Mouse (Mus musculus) lung, postnatal 10 days (tissue): ENCODE results near the gene Ank3.
A peak's percentile ranks its signal among the peaks of the same experiment; 100 is the strongest.

Experiments used
- DNase-seq: peaks from one replicate; pipeline ENCODE4 v3.0.0; 2021

Ank3 gene

DNA sequence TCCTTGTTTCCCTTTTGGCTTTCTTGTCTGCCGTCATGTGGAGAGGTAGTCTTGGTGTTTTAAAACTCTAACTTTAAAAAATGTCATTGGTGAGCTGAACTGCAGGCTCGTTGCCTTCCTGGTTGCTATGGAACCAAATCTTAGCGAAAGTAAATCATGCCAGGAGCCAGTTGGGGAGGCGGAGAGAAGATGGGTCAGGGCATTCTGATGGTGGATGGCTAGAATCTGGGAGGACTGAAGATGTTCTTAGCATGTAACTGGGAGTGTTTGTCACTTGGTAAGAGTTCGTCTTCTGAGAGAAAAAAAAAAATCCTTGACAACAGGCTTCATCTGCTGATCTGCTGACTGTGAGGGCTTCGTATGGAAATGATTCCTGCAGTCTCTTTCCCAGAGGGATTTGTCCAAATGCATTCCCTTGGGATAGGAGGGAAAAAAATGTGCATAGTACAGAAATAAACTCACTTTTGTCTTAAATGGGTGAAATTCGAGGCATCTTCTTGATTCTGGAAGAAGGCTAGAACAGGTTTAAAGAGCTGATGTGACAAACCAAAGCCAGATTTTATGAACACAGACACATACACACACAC lies 232.3 kb downstream of the Ank3 start:
- no peak for DNase-seq

DNA sequence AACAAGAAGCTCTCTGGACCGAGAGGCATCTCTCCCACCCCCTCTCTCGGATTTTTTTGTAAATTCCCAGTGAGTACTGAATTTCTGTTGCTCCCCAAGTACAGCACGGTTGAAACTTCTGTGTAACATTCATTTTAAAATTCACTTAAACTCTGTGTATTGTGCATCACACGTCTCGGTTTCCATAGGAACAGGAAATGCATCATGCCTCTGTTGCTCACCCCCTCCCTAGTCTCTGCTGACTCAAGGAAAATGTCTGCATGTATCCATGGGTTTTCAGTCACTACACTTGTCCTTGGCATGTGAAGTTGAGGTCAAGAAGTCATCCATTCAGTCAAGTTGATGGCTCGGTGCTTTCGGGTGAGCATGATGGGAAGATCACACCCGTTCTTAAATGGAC lies 234.3 kb downstream of the Ank3 start:
- no peak for DNase-seq

DNA sequence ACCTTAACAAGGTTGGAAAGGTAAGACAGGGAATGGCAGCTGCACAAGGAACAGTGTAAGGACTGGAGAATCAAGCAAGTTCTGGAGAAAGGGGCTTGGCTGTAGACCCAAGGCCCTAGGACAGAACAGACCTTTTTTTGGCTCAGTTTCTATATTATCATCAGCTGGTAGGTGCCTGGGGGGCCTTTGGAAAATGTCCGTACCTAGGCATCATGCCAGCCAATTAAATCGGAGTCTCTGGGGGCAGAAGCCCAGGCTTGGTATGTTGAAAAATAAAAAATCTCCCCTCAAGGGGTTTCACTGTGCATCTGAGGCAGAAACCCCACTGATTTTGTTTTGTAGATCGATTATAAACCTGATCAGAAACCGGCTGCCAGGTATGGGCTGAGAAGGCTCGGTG lies 236.3 kb downstream of the Ank3 start:
- no peak for DNase-seq

DNA sequence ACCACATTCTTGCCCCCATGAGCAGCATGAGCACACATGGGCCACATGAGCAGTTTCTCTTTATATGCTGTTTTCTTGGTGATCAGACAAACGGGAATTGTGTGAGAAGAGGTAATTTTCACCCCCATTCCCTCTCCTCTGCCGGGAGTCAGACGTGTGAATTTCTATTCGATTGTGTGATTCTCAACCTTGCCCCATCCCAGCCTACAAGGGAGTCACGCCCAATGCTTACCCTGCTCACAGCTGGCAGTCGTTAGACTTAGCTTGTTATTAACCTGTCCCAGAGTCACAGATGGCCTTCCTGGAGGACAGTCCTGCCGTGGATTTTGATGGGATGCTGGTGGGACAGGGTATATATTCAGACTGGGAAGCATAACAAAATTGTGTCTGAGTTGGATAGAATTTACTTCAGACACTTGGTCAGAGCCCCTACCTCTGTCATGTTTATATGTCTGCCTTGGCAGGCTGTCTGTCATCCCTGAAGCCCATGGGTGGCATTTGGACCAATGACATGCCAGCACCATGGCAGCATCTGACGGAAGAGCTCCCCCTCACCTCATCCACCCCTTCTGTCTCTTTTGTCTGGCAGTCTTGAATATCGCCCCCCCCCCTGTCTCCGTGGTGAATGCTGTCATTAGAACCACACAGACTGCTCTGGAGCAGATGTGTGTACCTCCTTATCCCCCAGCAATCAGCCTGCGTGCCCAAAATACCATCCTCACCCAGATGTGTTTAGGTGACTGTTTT lies 237.5 kb downstream of the Ank3 start:
- DNase-seq, result no peak

DNA sequence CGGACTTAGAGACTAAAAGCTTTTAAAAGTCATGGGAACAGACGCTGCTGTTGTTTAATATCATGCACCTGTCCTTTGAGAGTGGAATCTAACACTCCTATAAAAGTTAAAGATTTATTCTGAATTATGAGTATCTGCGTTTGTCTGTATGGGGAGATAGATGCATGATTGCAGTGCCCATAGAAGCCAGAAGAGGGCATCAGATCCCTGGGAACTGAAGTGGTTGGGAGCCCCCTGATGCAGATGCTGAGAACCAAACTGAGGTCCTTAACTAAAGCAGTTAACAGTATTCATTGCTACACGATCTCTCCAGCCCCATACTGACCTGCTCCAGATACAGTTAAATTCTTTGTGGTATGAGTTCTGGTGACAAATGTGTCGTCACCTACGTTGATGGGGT lies 240.6 kb downstream of the Ank3 start:
- no peak for DNase-seq

DNA sequence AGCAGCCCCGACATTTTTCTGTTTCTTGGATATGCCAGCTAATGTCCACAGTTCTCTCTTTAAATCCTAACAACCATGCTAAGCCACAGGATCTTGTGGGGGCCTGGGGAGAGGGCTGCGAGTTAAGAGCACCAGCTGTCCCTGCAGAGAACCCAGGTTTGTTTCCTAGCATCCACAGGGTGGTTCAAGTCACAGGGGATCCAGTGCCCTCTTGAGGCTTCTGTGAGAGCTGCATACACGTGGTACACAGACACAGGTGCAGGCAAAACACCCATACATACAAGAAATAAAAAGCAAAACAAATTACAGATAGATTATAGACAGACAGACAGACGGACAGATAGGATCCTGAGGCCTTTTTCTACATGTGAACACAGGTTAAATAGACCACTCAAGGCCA lies 242.0 kb downstream of the Ank3 start:
- no peak for DNase-seq

DNA sequence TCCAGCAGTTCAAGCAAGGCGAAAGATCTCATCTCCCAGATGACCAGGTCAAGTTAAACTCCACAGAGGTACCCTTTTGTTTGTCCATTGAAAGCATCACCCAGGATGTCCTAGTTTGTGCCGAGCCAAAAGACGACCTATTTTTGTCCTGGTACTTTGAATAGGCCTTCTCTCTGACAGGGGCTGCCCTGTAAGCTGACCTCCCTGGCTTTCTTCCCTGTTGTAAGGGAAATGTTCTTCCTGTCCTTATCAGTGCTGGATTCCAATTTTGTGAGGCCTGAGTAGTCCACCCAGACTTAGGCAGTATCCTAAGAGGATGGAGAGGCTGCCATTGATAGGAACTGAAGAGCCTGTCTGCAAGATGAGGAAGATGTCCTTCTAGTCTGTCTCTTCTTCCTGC lies 244.9 kb downstream of the Ank3 start:
- DNase-seq, result no peak

DNA sequence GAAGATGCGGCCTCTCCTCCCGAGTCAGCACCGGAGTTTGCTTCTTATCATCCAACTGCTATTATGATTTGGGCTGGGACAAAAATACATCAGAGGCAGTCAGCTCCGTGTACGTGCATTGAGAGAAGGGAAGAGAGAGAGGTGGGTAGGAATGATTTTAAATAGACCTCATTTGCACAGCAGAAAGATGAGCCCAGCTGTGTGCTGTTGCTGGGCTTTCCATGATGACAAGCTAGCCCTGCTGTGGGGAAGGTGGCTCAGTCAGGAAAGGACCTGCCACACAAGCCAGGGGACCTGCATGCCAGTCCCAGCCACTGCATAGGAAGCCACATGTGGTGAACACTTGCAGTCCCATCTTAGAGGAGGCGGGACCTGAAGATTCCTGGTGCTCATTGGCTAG lies 245.4 kb downstream of the Ank3 start:
- no peak for DNase-seq

DNA sequence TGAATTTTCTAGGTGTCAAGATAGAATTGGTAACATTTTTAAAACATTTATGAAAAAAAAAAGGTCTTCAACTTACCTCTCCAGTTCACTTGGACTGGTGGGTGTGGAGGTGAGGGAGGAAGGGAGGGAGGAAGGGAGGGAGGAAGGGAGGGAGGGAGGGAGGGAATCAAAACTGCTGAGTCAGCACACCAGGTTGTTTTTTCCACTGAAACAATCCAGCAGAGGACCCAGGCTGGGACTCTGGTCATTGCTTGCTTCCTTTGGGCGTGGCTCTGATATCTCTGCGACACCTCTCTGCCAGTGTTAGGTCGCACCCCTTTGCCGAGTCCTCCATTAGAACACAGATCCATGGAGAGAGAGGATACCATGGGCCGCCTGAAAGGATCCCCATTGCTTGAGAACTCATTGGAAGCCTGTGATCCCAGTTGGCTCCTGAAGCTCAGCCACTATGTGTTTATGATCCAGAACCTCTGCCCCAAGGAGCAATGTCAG lies 246.8 kb downstream of the Ank3 start:
- DNase-seq, result no peak

DNA sequence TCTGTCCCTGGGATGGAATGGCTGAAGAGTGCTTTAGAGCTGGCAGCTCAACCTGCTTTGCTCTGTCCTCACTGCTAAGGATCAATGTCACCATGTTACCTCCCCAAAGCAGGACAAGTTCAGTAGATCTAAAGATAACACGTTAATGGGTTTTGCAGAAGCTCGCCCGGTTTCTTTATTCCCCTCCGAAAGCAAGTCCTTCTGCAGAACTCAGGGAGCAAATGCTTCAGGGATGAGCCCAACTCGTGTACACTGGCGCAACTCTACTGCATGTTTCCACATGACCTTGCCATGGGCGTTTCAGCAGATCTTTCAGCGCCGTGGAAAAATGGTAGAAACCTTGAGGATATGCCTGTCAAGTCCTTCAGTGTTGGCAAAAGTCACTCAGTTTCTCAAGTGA lies 247.4 kb downstream of the Ank3 start:
- DNase-seq, result no peak

DNA sequence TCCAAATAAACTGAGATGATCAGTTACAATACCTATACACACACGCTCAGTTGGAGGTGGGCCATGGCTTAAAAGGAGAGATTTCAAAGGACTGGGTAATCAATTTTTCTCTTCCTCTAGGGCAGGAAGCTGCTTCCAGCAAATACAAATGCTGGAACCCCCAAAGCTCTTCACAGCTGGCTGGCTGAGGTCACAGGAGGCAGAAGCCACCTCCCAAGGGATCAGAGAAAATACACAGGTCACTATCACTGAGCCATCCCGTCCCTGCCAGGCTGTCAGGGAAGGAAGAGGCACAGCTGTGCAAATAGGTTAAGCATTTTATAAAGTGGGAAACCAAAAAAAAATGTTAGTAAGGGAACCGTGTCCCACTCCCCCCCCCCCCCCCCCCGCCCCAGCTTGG lies 251.5 kb downstream of the Ank3 start:
- no peak for DNase-seq

DNA sequence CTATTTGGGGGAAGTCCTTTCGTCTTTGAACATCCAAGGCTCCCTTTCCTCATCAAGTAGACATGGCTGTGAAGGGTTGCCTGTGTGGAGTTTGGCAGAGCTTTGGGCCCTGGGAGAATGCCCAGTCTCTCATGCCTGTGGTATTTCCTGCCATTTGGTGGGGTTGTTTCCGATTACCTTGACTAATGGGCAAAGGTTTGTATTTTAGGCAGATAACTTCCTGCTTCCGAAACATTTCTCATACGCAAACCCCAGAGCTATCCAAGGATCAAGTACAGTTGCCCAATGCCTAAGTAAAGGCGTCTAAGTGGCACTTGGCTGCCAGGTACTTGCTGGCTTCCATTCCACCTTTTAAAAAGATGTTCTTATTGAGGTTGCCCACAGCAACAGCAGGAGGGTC lies 254.1 kb downstream of the Ank3 start:
- peak; percentile 72 for DNase-seq

DNA sequence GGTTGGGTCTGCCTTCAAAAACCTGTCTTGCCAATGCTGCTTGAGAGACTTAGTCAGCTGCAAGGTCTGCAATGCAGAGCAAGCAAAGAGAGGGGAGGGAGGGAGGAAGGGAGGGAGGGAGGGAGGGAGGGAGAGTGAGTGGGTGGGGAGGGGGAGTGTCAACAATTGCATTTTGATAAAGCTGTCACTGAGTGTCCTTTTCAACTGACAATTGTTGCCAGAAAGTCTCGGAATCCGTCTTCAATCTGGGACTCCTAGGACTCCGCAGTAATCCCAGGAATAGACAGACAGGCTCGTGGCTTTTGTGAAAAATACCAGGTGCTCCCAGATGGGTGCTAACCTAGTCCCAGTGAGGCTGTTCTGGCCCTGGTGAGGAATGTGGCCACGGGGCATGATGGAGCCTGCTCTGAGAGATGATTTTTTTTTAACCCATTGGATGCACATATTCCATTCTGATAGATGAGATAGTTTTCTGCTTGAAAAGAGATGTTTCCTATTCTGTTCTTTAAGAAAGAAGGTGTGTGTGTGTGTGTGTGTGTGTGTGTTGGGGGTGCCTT lies 254.6 kb downstream of the Ank3 start:
- no peak for DNase-seq

DNA sequence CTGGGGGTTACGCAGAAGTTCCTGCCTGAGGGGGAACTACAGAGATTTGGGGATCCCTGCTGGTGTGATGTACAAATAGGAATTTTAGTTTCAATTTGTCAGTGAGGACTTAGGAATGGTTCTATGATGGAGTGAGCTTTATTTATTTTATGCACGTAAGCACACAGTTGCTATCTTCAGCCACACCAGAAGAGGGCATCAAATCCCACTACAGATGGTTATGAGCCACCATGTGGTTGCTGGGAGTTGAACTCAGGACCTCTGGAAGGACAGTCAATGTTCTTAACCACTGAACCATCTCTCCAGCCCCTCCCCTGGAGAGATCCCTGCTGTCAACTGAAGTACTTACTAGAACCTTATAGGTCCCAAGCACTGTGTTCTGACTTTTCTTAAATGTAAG lies 255.6 kb downstream of the Ank3 start:
- no peak for DNase-seq

DNA sequence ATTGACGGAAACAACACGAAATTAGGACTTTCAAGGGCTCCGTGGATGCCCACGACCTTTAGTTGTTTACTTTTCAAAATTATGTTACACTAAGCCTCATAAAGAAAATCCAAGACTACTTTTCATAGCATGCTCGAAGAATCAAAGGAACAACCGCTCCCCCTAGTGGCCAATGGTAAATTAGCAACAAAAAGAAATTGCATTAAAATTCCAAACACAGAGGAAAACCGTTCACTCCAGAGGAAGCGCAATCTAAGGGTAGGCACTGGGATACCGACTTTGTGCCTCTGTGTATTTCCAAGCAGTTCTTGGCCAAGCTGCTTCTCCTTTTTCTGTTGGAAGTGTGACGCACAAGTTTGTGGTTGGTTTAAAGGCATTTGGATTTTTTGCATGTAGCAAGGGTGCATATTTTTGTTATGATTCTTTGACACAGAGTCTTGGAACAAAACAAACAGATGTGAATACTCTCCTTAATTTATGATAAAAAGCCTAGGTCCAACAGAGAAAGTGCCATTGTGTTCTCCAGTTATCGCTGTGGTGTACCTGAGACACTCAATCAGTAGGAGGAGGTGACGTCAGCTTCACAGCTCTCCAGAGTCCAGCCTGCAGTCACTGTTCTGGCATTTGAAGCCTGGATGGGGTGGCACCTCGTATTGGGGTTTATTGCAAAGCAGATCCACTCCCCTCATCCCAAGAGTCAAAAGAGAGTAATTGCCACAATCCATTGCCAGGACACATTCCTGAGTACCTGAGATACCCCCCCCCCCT lies 256.5 kb downstream of the Ank3 start:
- peak; percentile 76 for DNase-seq

DNA sequence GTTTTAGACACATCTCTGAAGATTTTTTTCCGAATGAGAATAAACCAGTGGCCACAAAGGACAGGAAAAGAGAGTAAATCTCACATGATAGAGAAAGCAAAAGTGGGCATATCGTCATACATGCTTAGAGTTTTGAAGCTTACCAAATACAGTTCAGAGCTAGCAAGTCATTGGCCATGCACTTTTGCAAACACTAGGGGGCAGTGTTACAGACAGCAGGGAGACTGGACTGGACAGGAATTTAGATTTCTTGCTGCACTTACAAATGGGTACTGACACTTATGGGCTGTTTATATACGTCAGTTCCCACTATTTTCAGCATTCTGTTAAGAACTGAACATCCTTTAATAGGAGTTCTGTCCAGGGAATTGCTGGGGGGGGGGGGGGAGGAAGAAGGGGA lies 257.7 kb downstream of the Ank3 start:
- DNase-seq, result peak; percentile 80

DNA sequence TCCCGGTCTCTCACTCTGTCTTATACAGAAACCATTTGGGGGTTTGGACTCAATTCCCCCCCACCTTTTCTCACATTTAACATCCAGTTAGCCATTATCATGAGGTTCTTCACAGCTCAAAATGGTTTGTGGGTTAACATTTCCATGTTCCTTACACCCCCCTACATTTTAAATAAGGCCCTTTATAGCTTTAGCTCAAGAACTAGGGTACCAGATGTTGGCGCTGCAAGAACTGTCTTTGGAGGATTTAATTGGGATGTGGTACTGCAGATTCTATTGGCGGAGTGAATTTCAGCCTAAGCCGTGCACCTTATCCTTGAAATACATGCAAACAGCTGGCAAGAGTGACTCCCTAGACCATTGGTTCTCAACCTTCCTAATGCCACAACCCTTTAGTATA lies 261.2 kb downstream of the Ank3 start:
- DNase-seq, result no peak

DNA sequence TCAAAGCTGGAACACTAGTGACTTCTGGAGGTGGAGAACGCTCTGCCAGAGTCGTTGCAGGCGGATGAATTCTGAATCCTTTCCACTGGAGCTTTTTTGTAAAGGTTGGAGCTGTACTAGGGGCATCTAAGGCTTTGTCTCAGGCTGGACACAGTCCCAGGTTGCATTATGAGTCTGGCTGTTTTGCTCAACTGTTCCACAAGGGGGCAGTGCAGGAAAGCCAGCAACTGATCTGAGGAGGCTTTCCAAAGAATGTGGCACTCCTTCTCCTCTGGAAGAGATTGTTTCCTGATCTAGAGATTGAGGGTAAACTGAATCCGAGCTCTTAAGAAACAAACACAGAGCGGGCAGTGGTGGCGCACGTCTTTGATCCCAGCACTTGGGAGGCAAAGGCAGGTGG lies 263.8 kb downstream of the Ank3 start:
- peak; percentile 82 for DNase-seq

DNA sequence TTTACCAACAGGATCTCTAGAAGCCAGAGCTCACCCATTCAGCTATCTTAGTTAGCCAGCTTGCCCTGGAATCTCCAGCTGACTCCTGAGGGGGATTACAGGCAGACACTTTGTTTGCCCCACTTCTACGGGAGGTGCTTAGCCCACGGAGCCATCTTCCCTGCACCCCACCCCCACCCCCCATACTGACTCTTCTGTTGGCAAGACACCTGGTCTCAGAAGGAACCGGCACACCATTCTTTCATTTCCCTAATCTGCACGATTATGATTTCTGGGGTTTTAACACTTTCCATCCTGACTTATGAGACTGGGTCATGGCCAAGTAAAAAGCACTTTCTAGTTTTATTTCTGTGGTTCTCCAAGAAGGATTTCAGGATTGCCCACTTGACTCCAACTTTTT lies 268.9 kb downstream of the Ank3 start:
- DNase-seq, result no peak

DNA sequence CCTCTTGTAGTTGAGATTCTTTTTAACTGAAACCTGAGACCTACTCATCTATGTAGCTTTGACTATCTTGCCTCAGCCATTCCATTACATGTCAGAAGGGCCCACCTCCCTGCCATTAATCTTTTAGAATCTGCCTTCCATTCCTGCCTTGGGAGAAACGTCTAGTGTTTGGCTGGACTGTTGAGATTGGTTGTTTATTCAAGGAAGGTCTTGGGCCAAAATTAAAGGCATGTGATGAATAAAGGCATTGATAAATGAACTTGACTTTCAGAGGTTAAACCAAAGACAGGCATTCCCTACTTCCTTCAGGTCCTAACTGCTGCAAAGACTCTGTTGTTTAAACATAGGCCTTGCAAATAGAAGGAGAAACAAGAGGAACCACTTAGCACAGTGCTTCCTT lies 271.9 kb downstream of the Ank3 start:
- no peak for DNase-seq

DNA sequence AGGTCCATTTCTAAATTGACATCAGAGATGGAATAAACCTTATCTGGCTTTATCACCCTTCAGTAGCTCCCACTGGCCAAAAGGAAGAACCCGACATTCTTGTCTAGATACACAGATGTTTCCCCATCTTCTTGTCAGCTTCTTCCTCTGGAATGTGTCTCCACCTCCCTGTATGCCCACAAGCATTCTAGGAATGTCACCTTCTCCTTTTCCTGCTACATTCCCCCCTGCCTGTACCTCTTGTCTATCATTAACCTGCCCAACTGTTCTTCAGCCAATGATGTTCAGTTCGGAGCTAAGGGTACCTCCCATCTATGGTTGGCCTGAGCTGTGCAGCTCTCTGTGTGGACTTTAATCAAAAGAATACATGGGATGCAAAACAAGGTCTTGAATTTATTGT lies 272.4 kb downstream of the Ank3 start:
- DNase-seq, result no peak

DNA sequence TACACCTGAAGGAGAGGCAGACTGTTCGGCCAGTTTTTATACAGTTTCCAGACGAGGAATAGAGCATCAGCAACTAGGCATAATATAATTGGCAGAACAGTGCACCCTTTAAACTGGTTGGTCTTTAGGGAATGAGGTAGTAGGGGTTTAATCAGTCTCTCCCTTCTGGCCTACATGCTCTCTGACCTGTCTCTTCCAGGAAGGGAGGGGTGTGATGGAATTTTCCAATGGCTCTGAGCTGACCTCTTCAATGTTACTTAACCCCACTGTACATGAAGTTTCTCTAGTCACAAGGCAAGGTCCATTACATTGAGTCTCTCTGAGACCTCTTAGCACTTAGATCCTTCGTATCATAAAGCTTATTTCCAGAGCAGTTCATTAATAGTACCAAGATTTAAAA lies 272.9 kb downstream of the Ank3 start:
- DNase-seq, result no peak

DNA sequence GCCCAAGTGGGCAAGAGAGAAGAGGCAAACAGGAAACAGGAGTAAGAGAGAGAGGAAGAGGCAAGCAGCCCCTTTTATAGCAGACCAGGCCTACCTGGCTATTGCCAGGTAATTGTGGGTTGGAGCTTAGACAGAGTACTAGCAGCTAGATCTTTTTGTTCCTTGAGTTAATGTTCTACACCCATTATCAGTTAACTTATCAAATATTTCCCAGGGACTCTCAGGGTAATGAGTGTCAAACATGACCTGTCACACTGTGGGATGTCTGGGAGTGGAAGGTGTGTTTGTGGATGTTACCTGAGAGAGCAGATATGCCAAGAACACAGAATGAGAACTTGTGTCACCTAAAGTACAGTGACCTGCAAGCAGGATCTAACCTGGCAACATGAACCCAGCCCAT lies 274.0 kb downstream of the Ank3 start:
- no peak for DNase-seq

DNA sequence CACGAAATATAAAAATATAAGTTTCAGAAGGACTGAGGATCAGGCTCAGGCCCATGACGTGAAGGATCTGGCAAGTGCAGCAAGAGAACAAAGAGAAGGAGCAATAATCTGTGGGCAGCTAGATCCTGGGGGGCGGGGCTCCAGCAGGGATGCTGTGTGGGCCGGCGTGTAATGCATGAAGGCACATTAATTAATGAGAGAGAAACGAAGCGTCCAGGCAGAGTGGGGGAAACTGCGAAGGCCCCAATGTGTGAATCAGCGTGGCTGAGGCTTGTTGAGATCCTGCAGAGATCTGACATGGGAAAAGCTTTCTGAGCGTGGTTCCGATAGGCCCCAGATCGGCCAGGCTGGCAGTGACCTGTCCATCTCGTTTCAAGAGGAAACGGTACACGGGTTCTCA lies 279.7 kb downstream of the Ank3 start:
- DNase-seq, result no peak
